Mouse (Mus musculus): ENCODE results near the gene Sdhaf2. TPM values are rescaled to one million over a fixed set of nuclear protein-coding genes. Genes with fewer than 3 reads are reported as not detected.
"Not testable (repeated sequence)": the region's sequence is repeated elsewhere in the genome, so short reads cannot be mapped to it uniquely, and the experiment has no call there.

Sdhaf2 gene
- total RNA-seq (2014; fragmentation: Nextera tagmentation) (42.9 and 44.4 TPM in 2 replicates), total RNA-seq (2017) (48.7 and 58.9 TPM in 2 replicates)

GRCm38 (mm10) chr19:10525910-10526309, at the start of gene Sdhaf2:
Gene Sdhaf2, minus strand, starts transcription at chr19:10526142.
- no peak for ATAC-seq (replicated peaks; ENCODE audit: poor library complexity, severe bottlenecking)

GRCm38 (mm10) chr19:10569627-10570026, 43.7 kb upstream of the Sdhaf2 start:
- no peak for ATAC-seq (replicated peaks; ENCODE audit: poor library complexity, severe bottlenecking)

- no peak for ATAC-seq (replicated peaks; ENCODE audit: poor library complexity, severe bottlenecking)
Measured at GRCm38 (mm10) chr19:10565217-10565616, 39.3 kb upstream of the Sdhaf2 start.

- ATAC-seq (replicated peaks; ENCODE audit: poor library complexity, severe bottlenecking), result no peak
Measured at GRCm38 (mm10) chr19:10564278-10564677, 38.3 kb upstream of the Sdhaf2 start.

- ATAC-seq (replicated peaks; ENCODE audit: poor library complexity, severe bottlenecking), result no peak
Measured at GRCm38 (mm10) chr19:10562351-10562750, 36.4 kb upstream of the Sdhaf2 start.

GRCm38 (mm10) chr19:10561558-10562314, 35.8 kb upstream of the Sdhaf2 start:
- ATAC-seq (replicated peaks; ENCODE audit: poor library complexity, severe bottlenecking), result no peak

DNA sequence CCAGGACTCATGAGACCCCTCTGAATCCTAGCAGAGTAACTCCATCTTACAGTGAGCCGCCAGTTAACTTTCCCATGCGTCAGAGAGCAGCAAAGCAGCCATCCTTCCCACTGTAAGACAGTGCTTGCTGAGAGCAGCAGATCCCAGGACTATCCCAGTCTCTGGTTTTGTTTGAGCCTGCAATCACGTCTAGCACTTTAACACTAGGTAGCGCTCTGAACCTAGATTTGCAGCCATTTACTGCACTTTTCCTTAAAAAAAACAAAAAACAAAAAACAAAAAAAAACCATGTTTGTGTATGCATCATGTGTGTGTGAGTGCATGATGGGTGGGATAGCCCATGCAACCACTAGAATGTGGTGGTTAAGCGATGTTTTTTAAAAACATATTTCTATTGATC, 34.2 kb upstream of the Sdhaf2 start:
- no peak for ATAC-seq (replicated peaks; ENCODE audit: poor library complexity, severe bottlenecking)

DNA sequence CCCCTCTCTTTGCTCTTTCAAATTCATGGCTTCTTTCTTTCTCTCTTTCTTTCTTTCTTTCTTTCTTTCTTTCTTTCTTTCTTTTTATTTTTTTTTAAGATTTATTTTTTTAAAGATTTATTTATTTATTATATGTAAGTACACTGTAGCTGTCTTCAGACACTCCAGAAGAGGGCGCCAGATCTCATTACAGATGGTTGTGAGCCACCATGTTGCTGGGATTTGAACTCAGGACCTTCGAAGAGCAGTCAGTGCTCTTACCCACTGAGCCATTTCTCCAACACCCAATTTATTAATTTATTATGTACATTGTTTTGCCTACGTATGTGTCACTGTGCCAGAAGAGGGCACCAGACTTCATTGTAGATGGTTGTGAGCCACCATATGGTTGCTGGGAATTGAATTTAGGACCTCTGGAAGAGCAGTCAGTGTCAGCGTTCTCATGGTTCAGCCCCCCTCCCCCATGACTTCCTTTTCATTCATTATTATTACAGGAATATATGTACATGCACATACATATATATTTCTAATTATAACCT, 32.0 kb upstream of the Sdhaf2 start:
- ATAC-seq (replicated peaks; ENCODE audit: poor library complexity, severe bottlenecking), result not testable (repeated sequence)

DNA sequence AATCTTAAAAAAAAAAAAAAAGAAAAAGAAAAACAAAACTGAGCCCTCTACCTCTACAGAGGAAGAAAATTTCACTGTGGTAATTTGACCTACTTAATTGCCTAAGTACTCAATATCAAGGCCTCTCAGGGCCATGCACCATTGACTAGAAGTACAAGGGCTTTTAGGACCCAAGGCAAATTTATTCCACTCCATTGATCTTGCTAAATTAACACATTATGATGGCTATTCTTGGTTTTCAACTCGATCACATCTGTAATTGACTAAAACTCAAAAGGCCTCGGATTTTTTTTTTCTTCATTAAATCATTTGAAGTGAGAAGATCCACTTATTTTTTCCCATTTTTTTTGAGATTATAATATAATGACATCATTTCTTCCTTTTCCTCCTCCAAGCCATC, 31.5 kb upstream of the Sdhaf2 start:
- no peak for ATAC-seq (replicated peaks; ENCODE audit: poor library complexity, severe bottlenecking)

DNA sequence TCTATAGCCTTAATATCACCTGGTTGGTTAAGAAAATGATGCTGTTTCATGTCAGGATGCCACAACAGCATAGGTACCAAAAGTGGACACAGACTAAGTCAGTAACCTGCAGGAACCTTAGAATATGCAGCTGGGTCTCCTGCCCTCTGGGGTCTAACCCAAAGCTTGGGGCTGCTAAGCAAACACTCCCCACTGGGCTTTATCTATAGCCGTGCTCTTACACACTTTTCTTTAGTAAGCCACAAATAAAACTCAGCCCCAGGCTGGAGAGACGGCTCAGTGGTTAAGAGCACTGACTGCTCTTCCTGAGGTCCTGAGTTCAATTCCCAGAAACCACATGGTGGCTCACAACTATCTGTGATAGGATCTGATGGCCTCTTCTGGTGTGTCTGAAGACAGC, 31.1 kb upstream of the Sdhaf2 start:
- no peak for ATAC-seq (replicated peaks; ENCODE audit: poor library complexity, severe bottlenecking)

DNA sequence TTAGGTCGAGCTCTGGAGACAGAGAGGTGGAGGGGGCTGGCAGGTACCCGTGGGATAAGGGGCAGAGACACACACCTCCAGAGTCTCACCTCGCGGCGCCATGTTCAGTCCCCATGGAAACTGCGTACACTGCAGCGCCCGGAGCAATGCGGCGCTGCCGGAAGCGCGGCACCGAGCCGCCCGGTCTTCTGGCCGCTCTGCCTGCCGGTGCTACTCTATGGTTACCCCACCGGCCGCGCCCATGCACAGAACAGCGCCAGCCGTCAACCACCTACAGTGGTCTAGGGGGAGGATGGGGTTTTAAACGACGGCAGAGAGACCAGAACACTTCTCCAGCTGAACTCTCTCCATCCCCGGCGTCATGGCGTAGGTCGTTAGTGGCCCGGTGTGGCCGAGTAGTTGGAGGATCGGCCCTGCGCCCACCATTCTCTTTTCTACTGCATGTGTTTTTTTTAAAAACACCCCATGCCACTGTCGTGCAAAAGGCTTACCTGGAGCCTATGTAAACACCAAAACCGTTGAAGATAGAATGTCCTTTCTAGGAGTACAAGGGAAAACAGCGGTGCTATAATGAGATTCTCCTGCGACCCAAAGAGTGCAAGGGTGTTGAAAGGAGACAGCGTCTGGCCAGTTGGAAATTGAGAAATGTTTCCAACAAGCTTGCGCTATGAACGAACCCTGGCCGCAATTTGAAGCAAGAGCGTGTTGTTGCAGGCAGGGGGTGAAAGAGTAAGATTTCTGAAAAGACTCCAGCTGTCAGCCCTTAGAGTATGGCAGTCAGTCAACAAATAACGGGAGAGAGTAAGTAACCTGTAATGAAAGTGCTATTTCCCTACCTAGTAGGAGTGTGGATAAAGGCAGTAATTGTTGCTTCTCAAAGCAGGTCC, 29.9 kb upstream of the Sdhaf2 start, which contains the start of gene Tmem216:
Gene Tmem216 (minus strand): TSS at position 615 of the 887 bp plus-strand sequence.
- ATAC-seq (replicated peaks; ENCODE audit: poor library complexity, severe bottlenecking), result peak; percentile 95

DNA sequence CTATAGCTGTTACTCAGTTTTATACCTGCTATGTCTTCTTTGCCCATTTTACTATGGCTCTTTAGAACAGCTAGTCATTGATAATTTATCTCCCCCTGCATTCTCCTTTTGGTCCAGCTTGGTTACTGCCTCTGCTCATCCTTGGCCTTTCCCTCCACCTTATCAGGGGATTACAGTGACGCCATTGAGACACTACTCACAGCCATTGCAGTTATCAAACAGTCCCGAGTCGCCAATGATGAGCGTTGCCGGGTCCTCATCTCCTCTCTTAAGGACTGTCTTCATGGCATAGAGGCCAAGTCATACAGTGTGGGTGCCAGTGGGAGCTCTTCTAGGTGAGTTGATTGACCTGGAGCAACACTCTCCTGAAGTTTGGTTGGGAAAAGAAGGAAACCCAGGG, 13.5 kb upstream of the Sdhaf2 start:
- no peak for ATAC-seq (replicated peaks; ENCODE audit: poor library complexity, severe bottlenecking)

DNA sequence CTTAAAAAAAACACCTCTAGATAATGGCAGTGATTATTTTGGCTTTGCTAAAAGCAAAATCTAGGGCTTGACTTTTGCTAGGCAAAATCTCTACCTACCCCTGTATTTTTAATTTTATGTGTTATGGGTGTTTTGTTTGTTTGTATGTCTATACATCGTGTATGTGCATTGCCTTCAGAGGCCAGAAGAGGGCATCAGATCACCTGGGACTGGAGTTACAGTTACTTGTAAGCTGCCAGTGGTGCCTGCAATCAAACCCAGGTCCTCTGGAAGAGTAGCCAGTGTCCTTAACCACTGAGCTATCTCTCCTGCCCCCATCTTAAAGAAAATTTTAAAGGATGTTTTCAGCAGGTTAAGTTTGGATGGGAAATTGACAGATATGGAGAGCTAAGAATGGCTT, 4.1 kb upstream of the Sdhaf2 start:
- no peak for ATAC-seq (replicated peaks; ENCODE audit: poor library complexity, severe bottlenecking)

GRCm38 (mm10) chr19:10525106-10525901, 638 bp downstream of the Sdhaf2 start, which contains the start of gene Cpsf7:
Gene Cpsf7, plus strand, starts transcription at chr19:10525266.
- peak; percentile 84 for ATAC-seq (replicated peaks; ENCODE audit: poor library complexity, severe bottlenecking)

- peak; percentile 15 for ATAC-seq (replicated peaks; ENCODE audit: poor library complexity, severe bottlenecking)
Measured at GRCm38 (mm10) chr19:10524784-10525105, 1.2 kb downstream of the Sdhaf2 start.

GRCm38 (mm10) chr19:10523483-10524080, 2.4 kb downstream of the Sdhaf2 start:
- no peak for ATAC-seq (replicated peaks; ENCODE audit: poor library complexity, severe bottlenecking)

GRCm38 (mm10) chr19:10521926-10522325, 4.0 kb downstream of the Sdhaf2 start:
- ATAC-seq (replicated peaks; ENCODE audit: poor library complexity, severe bottlenecking), result no peak

DNA sequence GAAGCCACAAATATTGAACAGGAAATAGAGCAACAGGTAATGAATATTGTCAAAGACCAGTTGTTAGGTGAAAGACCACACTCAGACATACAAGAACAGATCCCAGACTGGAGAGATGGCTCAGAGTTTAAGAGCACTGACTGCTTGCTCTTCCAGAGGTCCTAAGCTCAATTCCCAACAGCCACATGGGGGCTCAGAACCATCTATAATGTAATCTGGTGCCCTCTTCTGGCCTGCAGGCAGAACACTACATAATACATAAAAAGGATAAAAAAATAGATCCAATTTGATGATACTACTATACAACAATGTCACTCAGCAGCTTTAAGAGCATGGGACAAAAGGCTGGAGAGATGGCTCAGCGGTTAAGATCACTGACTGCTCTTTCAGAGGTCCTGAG, 5.6 kb downstream of the Sdhaf2 start:
- ATAC-seq (replicated peaks; ENCODE audit: poor library complexity, severe bottlenecking), result no peak

DNA sequence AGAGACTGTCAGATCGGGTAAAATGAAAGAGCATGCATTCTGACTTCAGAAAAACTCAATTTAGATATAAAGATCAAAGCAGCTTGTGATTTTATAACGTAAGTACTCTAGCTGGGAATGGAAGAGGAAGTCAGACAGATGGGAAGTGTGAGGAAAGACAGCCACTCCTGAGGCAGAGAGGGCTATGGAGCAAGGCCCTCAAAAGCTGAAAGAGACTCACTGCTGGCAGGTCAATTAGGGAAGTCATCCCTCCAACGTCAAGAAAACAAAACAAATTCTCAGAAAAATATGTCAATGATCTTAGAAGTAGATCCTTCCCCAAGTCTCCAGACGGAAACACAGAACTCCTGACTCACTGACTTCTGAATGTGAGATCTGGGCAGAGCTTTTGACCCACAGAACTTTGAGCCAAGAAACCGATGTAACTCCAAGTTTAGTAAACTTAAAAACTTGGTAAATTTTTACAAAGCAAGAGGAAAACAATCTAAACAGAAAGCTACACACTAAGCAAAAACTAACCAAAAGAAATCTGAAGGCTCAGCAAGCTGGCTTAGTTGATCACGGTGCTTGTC, 15.1 kb downstream of the Sdhaf2 start:
- peak; percentile 88 for ATAC-seq (replicated peaks; ENCODE audit: poor library complexity, severe bottlenecking)

DNA sequence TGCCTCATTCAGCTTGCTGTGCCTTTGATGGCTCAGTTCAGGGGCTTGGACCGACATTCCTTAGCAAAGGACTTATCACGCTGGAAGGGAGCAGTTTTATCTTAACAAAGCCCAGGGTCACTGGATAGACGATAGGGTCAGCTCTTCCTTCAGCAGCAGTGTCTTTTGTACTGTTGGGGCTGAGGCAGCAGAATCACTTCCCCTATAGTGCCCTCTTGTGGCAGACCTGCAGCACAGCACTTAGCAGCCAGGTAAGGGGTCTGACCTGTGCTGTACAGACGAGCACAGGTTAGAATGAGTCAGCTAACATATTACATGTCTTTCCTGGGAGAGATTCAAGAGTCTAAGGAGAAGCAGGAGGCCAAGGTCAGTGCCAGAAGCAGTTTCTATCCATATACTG, 23.4 kb downstream of the Sdhaf2 start:
- ATAC-seq (replicated peaks; ENCODE audit: poor library complexity, severe bottlenecking), result peak; percentile 76

Measured in granulocyte monocyte progenitor cell, adult 5-6 weeks (primary cell).